Mouse (Mus musculus) naive thymus-derived CD4-positive, alpha-beta T cell, adult 2 months (primary cell): Measurements from ENCODE around the gene Gtf2h5.

Experiments used
- DNase-seq: peaks from one replicate; pipeline ENCODE4 v3.0.0-alpha.2; 2011; ENCODE audit warnings: low read depth

The Gtf2h5 gene

GRCm38 (mm10) chr17:6079287-6080122 is at the start of gene Gtf2h5, which contains the start of gene Serac1:
Gtf2h5 (plus strand) TSS chr17:6079786.
Serac1 (minus strand) TSS chr17:6079741.
- peak; percentile 99 for DNase-seq

GRCm38 (mm10) chr17:6035661-6036060 is 43.9 kb upstream of the Gtf2h5 start:
- no peak for DNase-seq

GRCm38 (mm10) chr17:6036458-6036857 is 43.1 kb upstream of the Gtf2h5 start:
- no peak for DNase-seq

GRCm38 (mm10) chr17:6036872-6037271 is 42.7 kb upstream of the Gtf2h5 start:
- DNase-seq: no peak

GRCm38 (mm10) chr17:6037507-6037906 is 42.1 kb upstream of the Gtf2h5 start:
- no peak for DNase-seq

GRCm38 (mm10) chr17:6052801-6053200 is 26.8 kb upstream of the Gtf2h5 start:
- no peak for DNase-seq

- DNase-seq: peak; percentile 72
Measured at GRCm38 (mm10) chr17:6054934-6055355, 24.6 kb upstream of the Gtf2h5 start.

GRCm38 (mm10) chr17:6062793-6063192 is 16.8 kb upstream of the Gtf2h5 start:
- no peak for DNase-seq

- DNase-seq: no peak
Measured at GRCm38 (mm10) chr17:6063532-6063931, 16.1 kb upstream of the Gtf2h5 start.

GRCm38 (mm10) chr17:6066021-6066420 is 13.6 kb upstream of the Gtf2h5 start:
- DNase-seq: no peak

- no peak for DNase-seq
Measured at GRCm38 (mm10) chr17:6067613-6068012, 12.0 kb upstream of the Gtf2h5 start.

GRCm38 (mm10) chr17:6069866-6070265 is 9.7 kb upstream of the Gtf2h5 start:
- DNase-seq: no peak

- no peak for DNase-seq
Measured at GRCm38 (mm10) chr17:6073405-6073804, 6.2 kb upstream of the Gtf2h5 start.

- no peak for DNase-seq
Measured at GRCm38 (mm10) chr17:6083323-6083890, 3.8 kb downstream of the Gtf2h5 start.

- DNase-seq: no peak
Measured at GRCm38 (mm10) chr17:6091604-6092003, 12.0 kb downstream of the Gtf2h5 start.

GRCm38 (mm10) chr17:6095579-6095978 is 16.0 kb downstream of the Gtf2h5 start:
- DNase-seq: peak; percentile 38

- peak; percentile 81 for DNase-seq
Measured at GRCm38 (mm10) chr17:6097884-6098283, 18.3 kb downstream of the Gtf2h5 start.

GRCm38 (mm10) chr17:6102287-6102686 is 22.7 kb downstream of the Gtf2h5 start:
- DNase-seq: no peak

GRCm38 (mm10) chr17:6103566-6103965 is 24.0 kb downstream of the Gtf2h5 start:
- DNase-seq: no peak

GRCm38 (mm10) chr17:6106361-6107014 is 26.9 kb downstream of the Gtf2h5 start, which contains the start of gene Tulp4:
Tulp4 (plus strand) TSS chr17:6106437.
- DNase-seq: peak; percentile 93

- DNase-seq: peak; percentile 54
Measured at GRCm38 (mm10) chr17:6107015-6107601, 27.5 kb downstream of the Gtf2h5 start.

- DNase-seq: no peak
Measured at GRCm38 (mm10) chr17:6108175-6108574, 28.6 kb downstream of the Gtf2h5 start.
